Mouse (Mus musculus) macrophage (primary cell): ENCODE data around the gene Itm2c. TPM values are rescaled to one million over a fixed set of nuclear protein-coding genes. Genes with fewer than 3 reads are reported as not detected.

Experiments used
- H3K27ac ChIP-seq: fragments of 350-480 bp; formaldehyde crosslinking; 2 replicates; pipeline ENCODE4 v1.9.0; 2021
- H3K36me3 ChIP-seq: fragments of 350-480 bp; formaldehyde crosslinking; 2 replicates; pipeline ENCODE4 v1.9.0; 2021; ENCODE audit errors: inconsistent target
- H3K4me3 ChIP-seq: fragments of 350-480 bp; formaldehyde crosslinking; 2 replicates; pipeline ENCODE4 v1.9.0; 2021; ENCODE audit errors: inconsistent target
- H3K79me2 ChIP-seq: fragments of 350-480 bp; formaldehyde crosslinking; 2 replicates; pipeline ENCODE4 v1.9.0; 2021; ENCODE audit errors: inconsistent target
- WGBS: methylation state at CpG from one replicate; pipeline ENCODE4 v1.1.7; 2026; ENCODE audit warnings: inconsistent platforms; ENCODE audit not compliant: missing documents; 5-methylcytosine and 5-hydroxymethylcytosine counted together
- polyA plus RNA-seq: library from polyadenylated mRNA; stranded (reverse); fragments of 250-400 nt; gene quantifications from 3 replicates; pipeline ENCODE4 v1.2.4, GENCODE M21; 2018; ENCODE audit warnings: inconsistent platforms

The Itm2c gene
- polyA plus RNA-seq, 1 experiment from 2014 or later, result 124 TPM

DNA sequence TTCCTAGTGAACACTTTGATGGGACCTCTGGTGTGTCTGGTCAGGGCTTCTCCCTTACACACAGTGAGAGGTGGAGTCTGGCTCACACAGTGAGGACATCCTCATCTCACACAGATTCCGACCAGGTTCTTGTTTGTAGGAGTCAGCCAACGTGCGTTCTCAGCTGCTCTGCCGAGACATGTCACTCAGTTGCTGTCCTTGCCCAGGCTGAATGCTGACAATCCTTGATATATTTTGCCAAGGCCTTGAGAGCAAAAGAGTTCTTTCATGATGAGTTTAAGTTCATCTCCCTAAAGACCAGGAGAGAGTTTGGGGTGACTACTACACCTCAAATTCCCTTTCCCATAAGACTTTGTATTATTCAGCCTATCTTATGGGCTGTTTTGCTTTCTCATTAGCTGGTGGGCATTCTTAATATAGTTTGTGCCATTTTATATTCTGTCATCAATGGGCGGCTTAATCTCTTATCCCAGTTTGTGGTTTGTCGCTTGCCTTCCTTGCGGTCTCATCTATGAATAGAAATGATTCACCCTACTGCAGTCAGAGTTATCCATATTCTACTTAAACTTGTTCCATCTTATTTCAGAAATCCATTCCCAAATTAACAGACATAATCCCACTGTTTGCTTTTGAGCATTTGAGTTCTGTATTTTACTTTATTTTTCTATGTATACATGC is 19.1 kb downstream of the Itm2c start:
- 99% methylated on average over 7 of the region's 7 CpGs for WGBS
- no peak overlapping the region for H3K27ac ChIP-seq
- H3K79me2 ChIP-seq, result no peaks in the 10 kb centered on the region
- peaks cover 11% of the 10 kb centered on the region for H3K36me3 ChIP-seq
- no peak overlapping the region for H3K4me3 ChIP-seq

DNA sequence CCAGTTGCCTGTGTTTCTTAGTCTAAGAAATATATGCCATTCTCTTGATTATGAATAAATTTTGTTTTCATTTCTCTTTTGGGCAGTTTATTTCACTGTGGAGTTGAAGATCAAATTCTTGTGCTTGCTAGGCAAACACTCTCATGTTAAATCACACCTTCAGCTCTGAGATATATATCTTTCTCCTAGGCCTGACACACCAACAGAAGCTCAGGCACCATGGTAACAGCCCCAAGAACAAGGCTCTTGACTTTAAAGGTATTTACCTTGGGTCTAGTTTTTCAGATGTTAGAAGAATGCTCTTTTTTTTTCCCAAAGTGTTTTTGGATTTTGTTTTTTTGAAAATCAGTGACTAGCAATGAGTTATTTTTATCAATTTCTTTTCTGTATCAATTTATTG is 21.8 kb downstream of the Itm2c start:
- Histone ChIP-seq H3K36me3 (no peaks in the 10 kb centered on the region), H3K27ac (no peak overlapping the region), H3K79me2 (no peaks in the 10 kb centered on the region), H3K4me3 (no peak overlapping the region)

DNA sequence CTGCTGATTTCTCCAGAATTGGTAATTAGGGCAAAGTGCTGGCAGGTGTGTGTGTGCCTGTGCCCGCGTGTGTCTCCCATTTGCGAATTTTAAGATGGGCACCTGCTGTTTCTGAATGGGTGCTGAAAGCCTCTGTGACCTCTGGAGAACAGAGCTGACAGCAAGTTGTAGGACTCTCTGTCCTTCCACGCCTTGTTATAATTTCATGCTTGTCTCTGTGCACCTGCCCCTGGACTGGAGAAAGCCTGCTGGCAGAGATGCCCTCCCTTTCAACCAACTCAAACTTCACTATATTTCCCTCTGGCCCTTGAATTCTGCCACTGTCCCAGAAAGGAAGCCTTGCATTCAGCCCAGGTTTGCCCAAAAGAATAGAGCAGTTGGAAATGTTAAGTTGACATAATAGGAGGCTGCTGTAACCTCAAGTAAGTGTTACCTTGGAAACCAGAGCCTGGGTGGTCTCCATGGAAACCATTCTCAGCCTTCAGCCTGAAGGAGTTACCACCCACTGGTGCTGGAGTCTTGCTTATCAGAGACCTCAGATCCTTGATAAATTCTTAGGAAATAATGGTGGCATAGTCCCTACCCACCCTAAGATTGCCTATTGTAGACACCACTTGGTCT is 22.9 kb downstream of the Itm2c start:
- no peak overlapping the region for H3K4me3 ChIP-seq
- WGBS, result 98% methylated on average over 4 of the region's 4 CpGs
- no peak overlapping the region for H3K27ac ChIP-seq
- no peaks in the 10 kb centered on the region for H3K36me3 ChIP-seq
- H3K79me2 ChIP-seq, result no peaks in the 10 kb centered on the region

DNA sequence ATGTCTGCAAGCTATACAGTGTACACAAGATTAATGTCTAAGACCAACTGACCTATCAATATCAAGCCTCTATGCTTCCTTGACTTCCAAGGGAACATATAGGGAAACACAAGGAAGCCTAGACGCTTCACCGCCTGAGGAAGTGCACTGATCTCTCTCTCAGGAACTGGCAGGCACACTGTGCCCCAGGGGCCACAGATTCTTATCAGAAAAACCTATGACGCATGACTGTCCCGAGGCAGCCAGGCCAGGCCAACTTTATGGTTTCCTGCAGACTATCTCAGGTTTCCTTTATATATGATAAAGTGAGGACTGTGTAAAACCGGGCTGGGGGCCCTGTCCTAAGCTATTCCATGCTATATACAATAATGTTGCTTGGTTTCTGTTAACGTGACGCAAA is 25.5 kb downstream of the Itm2c start:
- Histone ChIP-seq H3K4me3 (no peak overlapping the region), H3K79me2 (no peaks in the 10 kb centered on the region), H3K27ac (no peak overlapping the region), H3K36me3 (no peaks in the 10 kb centered on the region)
- 28% methylated on average over 7 of the region's 7 CpGs for WGBS

DNA sequence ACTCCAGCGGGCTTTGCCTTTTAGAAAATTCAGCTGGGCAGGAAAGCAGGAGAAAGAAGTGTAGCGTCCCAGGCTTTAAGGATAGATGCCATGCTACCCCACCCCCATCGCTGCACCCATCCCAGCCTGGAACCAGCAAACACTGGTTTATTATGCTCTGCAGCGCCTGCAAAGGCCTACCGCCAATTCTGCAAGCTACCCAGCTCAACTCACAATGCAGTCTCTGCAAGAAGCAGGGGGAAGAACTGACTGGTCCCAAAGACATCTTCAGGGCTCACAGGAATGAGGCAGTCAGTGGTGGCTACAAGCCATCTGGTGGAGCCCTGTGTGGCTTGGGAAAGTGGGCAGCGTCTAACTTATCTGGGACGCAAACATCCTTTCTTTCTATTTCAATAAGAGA is 27.6 kb downstream of the Itm2c start:
- no peak overlapping the region for H3K27ac ChIP-seq
- WGBS, result 95% methylated on average over 7 of the region's 7 CpGs
- no peak overlapping the region for H3K4me3 ChIP-seq
- H3K36me3 ChIP-seq, result no peaks in the 10 kb centered on the region
- H3K79me2 ChIP-seq, result no peaks in the 10 kb centered on the region

DNA sequence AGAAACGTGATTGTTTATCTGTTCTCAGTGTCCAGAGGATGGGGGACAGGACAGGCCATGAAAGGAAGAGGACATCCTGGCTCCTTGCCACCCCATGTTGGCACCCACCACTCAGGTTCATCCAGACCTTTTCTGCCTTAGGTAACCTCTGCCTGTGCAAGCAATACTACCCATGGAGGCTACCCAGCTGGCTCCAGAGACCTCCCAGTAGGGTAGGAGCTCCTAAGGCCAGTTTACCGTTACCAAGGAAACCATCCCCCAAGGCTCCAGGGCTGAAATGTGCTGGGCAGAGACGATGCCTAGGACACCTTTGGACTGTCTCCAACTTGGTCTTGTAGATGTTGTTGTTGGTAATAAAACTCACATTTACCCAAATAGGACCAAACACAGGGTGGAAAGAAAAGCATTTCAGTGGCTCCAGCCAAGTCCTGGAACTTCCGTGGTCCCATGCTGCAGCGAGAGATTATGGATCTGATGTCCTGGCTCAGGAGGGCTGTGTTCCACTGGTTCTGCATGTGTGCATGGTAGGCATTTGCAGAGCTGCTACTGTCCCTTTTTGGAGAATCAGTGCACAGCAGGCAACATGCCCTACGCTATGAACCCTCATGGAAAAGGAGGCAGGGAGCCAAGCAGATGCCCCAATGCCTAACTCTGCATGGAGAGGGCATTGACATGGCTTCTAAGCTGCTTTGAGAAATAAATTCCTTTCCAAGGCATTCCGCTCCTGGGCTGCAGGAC is 28.2 kb downstream of the Itm2c start:
- Histone ChIP-seq H3K36me3 (no peaks in the 10 kb centered on the region), H3K4me3 (no peak overlapping the region), H3K79me2 (no peaks in the 10 kb centered on the region), H3K27ac (no peak overlapping the region)
- 92% methylated on average over 7 of the region's 7 CpGs for WGBS

DNA sequence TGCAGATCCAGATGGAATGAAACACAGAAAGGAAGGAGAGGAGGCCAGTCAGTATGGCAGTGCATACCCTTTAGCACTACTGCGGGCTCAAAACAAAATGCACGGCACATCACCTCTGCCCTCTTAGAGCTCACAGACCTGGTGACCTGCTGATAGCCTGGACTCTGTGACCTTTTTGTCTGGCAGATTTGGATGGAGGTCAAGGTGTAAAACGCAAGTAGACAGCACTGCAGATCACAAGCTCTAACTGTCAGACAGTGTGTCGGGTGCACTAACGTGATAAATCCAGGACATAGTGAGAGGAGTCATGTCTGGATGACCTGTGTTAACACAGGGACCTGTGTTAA is 28.8 kb downstream of the Itm2c start:
- Histone ChIP-seq H3K4me3 (no peak overlapping the region), H3K79me2 (no peaks in the 10 kb centered on the region), H3K36me3 (no peaks in the 10 kb centered on the region), H3K27ac (no peak overlapping the region)
- 88% methylated on average over 5 of the region's 5 CpGs for WGBS

DNA sequence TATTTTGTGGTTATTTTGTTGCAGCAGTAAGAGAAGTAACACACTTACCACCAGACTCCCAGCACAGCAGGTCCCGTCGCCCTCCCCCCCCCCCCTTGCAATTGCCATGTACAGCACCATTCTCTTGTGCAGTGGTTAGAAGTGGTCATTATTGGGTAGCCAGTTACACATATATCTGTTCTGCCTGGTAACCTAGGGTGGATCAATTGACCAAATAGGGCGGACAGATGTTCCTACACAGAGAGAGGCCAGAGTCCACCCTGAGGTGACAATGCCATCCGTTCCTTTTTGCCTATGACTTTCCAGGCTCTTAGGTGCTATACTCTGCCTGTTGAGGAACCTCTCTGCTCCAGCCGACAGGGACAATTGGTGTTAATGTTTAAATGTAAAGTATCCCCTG is 31.1 kb downstream of the Itm2c start:
- 84% methylated on average over 3 of the region's 5 CpGs for WGBS
- no peak overlapping the region for H3K4me3 ChIP-seq
- H3K79me2 ChIP-seq, result no peaks in the 10 kb centered on the region

GRCm38 (mm10) chr1:85928057-85928687 is 34.1 kb downstream of the Itm2c start, which contains the start of gene 4933407L21Rik:
4933407L21Rik (plus strand) TSS chr1:85928483.
- Histone ChIP-seq H3K27ac (no peak within 1 kb of the TSS), H3K36me3 (no peaks in the 10 kb centered on the region), H3K79me2 (no peaks in the 10 kb centered on the region), H3K4me3 (no peak within 1 kb of the TSS)
- WGBS, result 72% methylated on average over 4 of the region's 4 CpGs

More for the DNA sequence above, 31.1 kb downstream of the Itm2c start:
- H3K27ac ChIP-seq, result no peak overlapping the region
- H3K36me3 ChIP-seq, result no peaks in the 10 kb centered on the region

DNA sequence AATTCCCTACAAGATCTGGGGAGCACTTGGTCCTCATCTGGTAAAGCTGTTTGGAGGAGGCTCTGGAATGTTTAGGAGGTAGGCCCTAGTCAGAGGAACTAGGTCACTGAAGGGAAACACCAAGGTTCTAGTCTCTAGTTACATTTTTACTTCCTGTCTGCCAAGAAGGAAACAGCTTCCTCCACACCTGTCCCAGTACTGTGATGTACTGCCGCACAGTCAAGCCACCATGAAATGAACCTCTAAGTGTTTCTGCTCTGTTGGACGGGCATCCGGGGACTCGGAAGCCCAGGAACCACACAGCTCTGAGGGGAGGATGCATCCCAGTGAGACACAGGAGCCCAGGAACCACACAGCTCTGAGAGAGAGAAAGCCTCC is 34.6 kb downstream of the Itm2c start:
- Histone ChIP-seq H3K27ac (no peak overlapping the region), H3K36me3 (no peaks in the 10 kb centered on the region), H3K79me2 (no peaks in the 10 kb centered on the region), H3K4me3 (no peak overlapping the region)
- WGBS, result 53% methylated on average over 4 of the region's 4 CpGs

- Histone ChIP-seq H3K27ac (no peak overlapping the region), H3K36me3 (no peaks in the 10 kb centered on the region), H3K4me3 (no peak overlapping the region), H3K79me2 (no peaks in the 10 kb centered on the region)
- 96% methylated on average over 6 of the region's 6 CpGs for WGBS
These were observed 35.3 kb downstream of the Itm2c start for GRCm38 (mm10) chr1:85929406-85929805.

DNA sequence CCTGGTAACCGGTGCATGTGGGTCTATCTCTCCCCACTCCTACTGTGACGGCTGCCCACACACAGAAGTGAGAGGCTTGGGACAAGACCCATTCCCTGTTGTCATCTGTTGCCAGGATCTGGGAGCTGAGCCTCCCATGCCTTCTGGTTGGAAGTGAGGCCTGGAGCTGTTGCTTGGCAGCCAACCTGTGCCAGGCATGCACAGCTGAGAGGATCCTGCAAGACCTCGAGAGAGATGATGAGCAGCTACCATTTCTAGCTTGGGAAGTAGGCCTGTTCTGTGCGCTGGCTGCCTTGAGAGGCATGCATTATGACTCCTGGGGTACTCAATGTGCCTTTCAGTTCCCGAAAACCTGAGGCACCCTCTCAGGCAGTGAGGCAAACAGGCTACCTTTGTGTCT is 37.1 kb downstream of the Itm2c start:
- Histone ChIP-seq H3K27ac (no peak overlapping the region), H3K36me3 (no peaks in the 10 kb centered on the region), H3K79me2 (no peaks in the 10 kb centered on the region), H3K4me3 (no peak overlapping the region)
- 81% methylated on average over 5 of the region's 5 CpGs for WGBS

- Histone ChIP-seq H3K79me2 (no peaks in the 10 kb centered on the region), H3K36me3 (no peaks in the 10 kb centered on the region), H3K4me3 (no peak overlapping the region), H3K27ac (no peak overlapping the region)
- WGBS, result 33% methylated on average over 7 of the region's 7 CpGs
These were observed 39.1 kb downstream of the Itm2c start for GRCm38 (mm10) chr1:85933226-85933625.

DNA sequence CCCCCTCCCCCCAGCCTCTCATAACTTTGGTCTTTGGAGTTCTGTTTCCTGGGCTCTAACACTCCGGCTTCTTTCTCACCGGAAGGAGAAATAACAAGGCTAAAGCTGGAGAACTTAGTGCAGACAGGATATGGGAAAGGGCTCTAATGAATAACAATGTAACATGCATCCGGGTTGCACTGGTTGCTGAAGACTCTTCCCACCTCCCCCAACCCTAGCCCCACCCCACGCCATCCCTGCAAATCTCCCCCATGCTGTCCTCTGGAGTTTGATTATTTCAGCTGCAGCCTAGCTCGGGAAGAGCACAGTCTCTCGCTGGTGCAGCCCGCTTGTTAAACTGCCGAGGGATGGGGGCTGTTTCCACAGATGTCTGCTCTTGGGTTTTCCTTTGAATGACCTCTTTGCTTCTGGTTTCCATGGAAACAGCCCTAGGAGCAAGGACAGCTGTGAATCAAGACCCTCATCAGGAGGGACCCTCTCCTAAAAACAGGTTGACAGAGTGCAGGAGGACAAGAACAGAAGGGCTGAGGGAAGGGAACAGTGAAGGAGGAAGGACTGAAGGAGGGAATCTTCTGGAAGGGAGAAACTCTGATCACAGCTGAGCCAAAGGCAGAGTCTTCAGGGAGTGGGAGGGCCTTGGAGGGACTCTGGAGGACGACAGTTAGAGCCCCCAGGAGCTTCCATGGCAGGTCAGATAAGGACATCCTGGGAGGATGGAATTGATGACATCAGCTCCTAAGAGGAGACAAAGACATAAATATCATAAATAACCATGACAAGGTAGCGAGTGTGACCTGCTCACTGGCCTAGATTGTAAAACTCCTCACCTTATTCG is 39.8 kb downstream of the Itm2c start:
- Histone ChIP-seq H3K27ac (no peak overlapping the region), H3K4me3 (no peak overlapping the region)
- 16% methylated on average over 11 of the region's 11 CpGs for WGBS

More for the DNA sequence above, 39.8 kb downstream of the Itm2c start:
- Histone ChIP-seq H3K36me3 (no peaks in the 10 kb centered on the region), H3K79me2 (no peaks in the 10 kb centered on the region)
